Mouse (Mus musculus) gastrocnemius, postnatal 10 days (tissue): ENCODE results near the gene Narfl. TPM values are rescaled to one million over a fixed set of nuclear protein-coding genes. Genes with fewer than 3 reads are reported as not detected.
"Not testable (repeated sequence)": the region's sequence is repeated elsewhere in the genome, so short reads cannot be mapped to it uniquely, and the experiment has no call there.

ENCODE experiments used
- DNase-seq: peaks from one replicate; pipeline ENCODE4 v3.0.0; 2021; ENCODE audit warnings: mixed read lengths
- total RNA-seq, 2 experiments: library from RNA; stranded (reverse); gene quantifications; 2 replicates each; pipeline ENCODE4 v1.2.3; 2021

Narfl gene
- total RNA-seq, 2 experiments from 2014 or later, result 24.3 to 28.4 TPM

GRCm38 (mm10) chr17:25802825-25803517, 29.4 kb downstream of the Narfl start:
- peak; percentile 48 for DNase-seq

GRCm38 (mm10) chr17:25806507-25806906, 32.9 kb downstream of the Narfl start:
- DNase-seq, result no peak

- not testable (repeated sequence) for DNase-seq
Observed at GRCm38 (mm10) chr17:25807452-25807851, 33.9 kb downstream of the Narfl start.

DNA sequence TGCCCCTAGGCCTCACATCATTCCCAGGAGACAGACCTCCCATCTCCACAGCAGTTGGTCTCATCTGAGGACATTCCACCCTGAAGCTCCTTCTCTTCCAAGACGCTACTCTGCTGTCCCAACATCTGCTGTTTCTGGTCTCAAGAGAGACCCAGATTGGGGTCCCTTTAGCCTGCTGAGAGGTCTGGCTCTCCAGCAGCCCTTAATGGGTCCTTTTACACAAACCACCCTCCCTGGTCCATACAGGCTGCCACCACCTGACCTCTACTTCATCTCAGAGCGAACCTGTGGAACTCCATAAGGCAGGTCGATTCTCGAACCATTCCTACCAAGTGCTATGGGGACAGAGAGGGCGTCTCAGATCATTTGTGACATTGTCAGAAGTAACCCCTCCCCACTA, 34.5 kb downstream of the Narfl start:
- no peak for DNase-seq

GRCm38 (mm10) chr17:25808789-25809605, 35.4 kb downstream of the Narfl start, which contains the start of gene Fbxl16:
TSS of gene Fbxl16 (plus strand) at chr17:25809085.
- DNase-seq, result peak; percentile 54

DNA sequence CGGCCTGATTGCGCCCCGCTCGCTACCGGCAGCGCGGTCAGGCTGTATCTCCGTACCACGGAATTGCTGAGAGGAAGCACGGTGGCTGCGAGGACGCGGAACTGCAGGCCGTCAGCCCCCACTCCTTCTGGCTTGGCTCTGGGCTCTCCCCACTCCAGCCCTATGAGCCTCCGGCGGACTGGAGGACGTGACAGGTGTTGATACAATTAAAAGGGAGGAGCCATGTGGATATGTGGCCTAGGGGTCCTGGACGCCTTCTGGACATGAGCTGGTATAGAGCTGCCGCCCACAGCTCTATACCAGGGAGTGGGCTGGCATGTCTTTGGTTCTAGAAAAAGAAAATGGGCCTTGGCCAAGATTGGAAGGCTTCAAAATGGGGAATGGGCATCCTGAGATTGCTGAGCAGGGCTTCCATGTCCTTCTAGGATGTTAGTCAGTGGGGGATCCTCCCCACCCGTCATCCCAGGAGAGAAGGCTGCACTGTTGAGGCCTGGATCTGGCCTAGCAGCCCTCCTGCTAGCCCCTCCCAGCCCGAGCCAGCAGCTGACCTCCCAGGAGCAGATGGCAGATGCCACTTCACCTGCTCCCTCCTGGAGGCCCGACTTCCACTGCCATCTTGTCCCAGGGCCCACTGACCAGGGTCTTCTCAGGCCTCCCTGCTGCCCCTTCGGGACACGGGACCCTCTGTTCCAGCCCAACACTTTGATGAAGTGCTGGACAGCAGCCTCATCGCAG, 36.2 kb downstream of the Narfl start:
- DNase-seq, result no peak

DNA sequence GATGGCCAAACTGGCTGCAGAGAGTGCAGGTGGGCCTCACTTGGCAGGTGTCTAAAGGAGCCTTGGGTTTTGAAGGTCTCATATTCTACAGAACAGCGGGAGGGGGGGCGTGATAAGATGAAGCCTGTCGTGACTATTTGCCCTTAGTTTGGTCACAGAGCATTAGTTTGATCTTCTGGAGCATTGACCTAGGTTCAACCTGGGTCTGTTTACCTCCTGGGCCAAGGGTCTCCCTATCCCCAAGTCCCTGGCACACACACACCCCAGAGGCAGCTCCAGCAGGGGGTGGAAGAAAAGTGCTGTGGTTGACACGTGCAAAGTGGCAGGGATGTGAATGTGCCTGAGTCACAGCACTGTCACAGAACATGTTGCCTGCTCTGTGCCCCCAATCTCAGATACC, 37.3 kb downstream of the Narfl start:
- DNase-seq, result no peak

DNA sequence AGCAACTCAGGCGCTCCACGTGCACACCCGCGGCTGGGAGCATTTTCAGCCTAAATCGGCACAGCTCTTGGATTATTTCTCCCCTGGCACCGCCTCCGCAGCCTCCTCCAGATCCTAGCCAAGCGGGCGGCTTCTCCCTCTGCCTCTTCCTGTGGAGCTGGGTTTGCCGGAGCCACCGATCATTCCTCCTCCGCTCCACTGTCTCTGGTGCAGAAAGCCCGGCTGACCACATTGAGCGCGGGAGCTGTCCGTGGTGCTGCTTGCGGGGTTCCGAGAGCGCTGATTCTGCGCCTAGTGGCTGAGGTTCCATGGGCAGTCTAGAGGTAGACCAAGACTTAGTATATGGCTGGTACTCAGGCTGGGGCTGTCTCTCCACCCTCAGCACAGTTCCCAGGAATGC, 39.9 kb downstream of the Narfl start:
- peak; percentile 89 for DNase-seq

- DNase-seq, result no peak
Observed at GRCm38 (mm10) chr17:25817662-25818061, 44.1 kb downstream of the Narfl start.

DNA sequence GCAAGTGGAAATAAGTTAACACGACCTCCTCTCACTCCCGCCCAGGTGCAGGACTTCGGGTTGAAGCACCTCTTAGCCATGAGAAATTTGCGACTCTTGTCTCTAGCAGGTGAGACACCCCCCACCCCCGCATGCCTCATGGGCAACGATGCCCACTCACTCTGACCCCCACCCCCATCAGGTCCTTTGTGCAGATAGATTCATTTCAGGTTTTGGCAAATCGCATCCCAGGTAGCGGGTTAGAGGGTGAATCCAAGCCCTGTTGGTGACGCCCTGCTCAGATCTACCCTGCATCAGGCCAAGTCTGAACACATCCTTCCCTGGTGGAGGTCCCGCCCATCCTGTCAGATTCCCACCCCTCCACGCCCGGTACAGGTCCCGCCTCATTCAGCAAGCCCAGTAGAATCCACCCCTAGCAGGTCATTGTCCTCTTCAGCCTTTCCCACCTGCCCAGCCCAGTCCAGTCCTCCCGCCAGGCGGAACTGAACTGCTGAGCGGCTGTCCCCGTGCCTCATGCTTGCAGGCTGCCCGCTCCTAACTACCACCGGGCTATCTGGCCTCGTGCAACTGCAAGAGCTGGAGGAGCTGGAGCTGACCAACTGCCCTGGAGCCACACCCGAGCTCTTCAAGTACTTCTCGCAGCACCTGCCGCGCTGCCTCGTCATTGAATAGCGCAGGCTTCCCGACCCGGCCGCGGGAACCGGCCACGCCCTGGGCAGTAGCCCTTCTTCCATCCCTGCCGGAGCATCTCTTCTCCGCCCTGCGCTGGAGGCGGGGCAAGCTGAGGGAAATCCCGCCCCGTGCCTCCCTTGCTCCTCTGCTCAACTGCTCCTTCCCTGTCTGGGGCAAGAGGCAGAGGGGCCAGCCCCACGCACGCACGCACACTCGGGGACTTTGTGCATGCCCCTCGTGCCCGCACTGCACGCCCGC, 45.5 kb downstream of the Narfl start:
- no peak for DNase-seq

- no peak for DNase-seq
Observed at GRCm38 (mm10) chr17:25823452-25823851, 49.9 kb downstream of the Narfl start, which contains the start of gene Wdr24. TSS of gene Wdr24 (plus strand) at chr17:25823627.

- no peak for DNase-seq
Observed at GRCm38 (mm10) chr17:25824362-25825142, 51.0 kb downstream of the Narfl start.

- no peak for DNase-seq
Observed at GRCm38 (mm10) chr17:25825311-25825710, 51.7 kb downstream of the Narfl start.

DNA sequence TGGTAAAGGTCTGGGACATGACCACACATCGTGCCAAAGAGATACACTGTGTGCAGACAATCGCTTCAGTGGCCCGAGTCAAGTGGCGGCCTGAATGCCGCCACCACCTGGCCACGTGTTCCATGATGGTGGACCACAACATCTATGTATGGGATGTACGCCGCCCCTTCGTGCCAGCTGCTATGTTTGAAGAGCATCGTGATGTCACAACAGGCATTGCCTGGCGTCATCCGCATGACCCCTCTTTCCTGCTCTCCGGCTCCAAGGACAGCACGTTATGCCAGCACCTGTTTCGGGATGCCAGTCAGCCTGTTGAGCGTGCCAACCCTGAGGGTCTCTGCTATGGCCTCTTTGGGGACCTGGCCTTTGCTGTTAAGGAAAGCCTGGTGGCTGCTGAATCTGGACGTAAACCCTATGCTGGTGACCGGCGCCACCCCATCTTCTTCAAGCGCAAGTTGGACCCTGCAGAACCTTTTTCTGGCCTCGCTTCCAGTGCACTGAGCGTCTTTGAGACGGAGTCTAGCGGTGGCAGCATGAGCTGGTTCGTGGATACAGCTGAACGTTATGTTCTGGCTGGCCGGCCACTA, 52.5 kb downstream of the Narfl start:
- no peak for DNase-seq

DNA sequence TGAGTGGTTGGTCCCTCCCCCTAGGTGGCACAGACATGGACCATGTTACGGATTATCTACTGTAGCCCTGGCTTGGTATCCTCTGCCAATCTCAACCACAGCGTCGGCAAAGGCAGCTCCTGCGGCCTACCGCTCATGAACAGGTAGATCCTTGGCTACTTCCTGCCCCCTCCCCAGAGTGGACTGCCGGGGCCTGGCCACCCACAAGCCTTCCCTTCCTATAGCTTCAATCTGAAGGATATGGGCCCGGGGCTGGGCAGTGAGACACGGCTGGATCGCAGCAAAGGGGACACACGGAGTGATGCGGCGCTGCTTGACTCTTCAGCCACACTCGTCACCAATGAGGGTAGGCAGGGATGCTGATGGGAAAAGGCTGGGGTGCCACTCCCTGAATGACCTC, 53.4 kb downstream of the Narfl start:
- no peak for DNase-seq

DNA sequence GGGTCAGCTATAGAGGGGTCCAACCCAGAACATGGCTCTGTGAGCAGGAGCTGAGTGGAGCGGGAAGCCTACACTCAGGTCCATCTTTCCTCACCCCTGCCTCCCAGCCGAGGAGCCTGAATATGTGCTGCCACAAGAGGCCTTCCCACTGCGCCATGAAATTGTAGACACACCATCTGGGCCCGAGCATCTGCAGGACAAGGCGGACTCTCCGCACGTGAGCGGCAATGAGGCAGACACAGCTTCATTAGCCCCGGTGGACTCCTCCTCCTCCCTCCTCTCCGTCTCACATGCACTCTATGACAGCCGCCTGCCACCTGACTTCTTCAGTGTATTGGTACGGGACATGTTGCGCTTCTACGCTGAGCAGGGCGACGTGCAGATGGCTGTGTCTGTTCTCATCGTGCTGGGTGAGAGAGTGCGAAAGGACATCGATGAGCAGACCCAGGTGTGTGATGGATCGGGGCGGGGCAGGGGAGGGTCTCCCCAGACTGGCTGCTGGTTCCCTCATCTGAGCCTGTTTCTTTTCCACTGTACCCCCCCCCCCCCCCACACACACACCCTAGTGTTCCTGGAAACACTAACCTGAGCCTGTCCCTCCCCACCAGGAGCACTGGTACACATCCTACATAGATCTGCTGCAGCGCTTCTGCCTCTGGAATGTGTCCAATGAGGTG, 54.1 kb downstream of the Narfl start:
- no peak for DNase-seq

DNA sequence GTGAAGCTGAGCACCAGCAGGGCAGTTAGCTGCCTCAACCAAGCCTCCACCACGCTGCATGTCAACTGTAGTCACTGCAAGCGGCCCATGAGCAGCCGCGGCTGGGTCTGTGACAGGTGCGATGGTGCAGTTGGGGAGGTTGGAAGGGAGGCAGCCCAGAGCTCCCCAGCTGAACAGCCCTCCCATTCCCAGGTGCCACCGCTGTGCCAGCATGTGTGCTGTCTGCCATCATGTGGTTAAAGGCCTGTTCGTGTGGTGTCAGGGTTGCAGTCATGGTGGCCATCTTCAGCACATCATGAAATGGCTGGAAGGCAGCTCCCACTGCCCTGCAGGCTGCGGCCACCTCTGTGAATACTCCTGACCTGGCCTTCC, 54.6 kb downstream of the Narfl start:
- no peak for DNase-seq

DNA sequence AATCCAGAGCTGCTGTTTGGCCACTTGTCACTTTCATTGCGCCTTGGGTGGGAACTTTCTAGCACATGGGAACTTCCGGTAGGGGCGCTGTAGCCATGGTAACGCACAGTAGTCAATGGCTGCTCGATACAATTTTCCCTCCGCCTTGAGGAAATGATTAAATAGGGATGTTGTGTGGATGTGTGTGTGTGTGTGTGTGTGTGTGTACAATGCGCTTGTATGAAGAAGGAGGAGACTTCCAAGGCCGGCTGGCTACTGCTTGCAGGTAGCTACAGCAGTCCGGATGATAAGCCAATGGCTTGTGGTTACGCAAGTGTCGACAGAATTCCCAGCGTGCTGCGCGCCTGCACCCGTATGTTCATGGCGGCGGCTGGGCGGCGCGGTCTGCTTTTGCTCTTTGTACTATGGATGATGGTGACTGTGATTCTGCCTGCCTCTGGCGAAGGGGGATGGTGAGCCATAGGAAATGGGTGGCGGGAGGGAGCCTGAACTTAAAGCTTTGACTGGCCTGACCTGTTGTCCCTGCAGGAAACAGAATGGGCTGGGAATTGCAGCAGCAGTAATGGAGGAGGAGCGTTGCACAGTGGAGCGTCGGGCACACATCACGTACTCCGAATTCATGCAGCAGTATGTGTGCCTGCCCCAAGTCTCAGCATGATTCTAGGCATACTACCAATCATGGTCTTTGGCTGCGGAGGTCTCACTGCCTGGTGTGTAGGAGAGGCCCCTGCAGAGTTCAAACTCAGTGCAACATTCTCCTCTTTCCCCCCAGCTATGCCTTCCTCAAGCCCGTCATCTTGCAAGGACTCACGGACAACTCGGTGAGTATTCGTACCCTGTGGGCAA, 55.4 kb downstream of the Narfl start, which contains the start of gene Jmjd8:
TSS of gene Jmjd8 (plus strand) at position 156 of the 846 bp plus-strand sequence.
- peak; percentile 69 for DNase-seq

- no peak for DNase-seq
Observed at GRCm38 (mm10) chr17:25829558-25830017, 56.0 kb downstream of the Narfl start.
